Mouse (Mus musculus) MEL (cell line): ENCODE measurements around the gene Mpig6b. TPM values are rescaled to one million over a fixed set of nuclear protein-coding genes. Genes with fewer than 3 reads are reported as not detected.

ENCODE experiments used
- DNase-seq: peaks from one replicate; pipeline ENCODE4 v3.0.0; 2011; ENCODE audit warnings: low read depth, low spot score
- H3K27ac ChIP-seq: 2 replicates; pipeline ENCODE4 v1.5.1; 2012; ENCODE audit warnings: low read depth, mild to moderate bottlenecking, control low read depth, low read length, moderate library complexity; ENCODE audit not compliant: control insufficient read depth
- H3K27me3 ChIP-seq, 2 experiments: fragments of 150-350 bp in 1 of 2; sonication (generic) in 1 of 2; 2 replicates each; pipeline ENCODE4 v1.6.1; 2012; ENCODE audit warnings: low read length in 2 of 2, mild to moderate bottlenecking in 2 of 2, improper control_type of control experiment in 1 of 2, moderate library complexity in 1 of 2; ENCODE audit not compliant: insufficient read depth in 2 of 2, control insufficient read depth in 1 of 2
- H3K36me3 ChIP-seq, 2 experiments: 2 replicates each; pipeline ENCODE4 v1.6.1; 2012 to 2014; ENCODE audit warnings: low read length in 2 of 2, improper control_type of control experiment in 1 of 2, inconsistent platforms in 1 of 2, mild to moderate bottlenecking in 1 of 2; ENCODE audit not compliant: insufficient read depth in 2 of 2, control insufficient read depth in 1 of 2
- H3K4me1 ChIP-seq, 2 experiments: fragments of 150-350 bp in 1 of 2; sonication (generic) in 1 of 2; 2 replicates each; pipeline ENCODE4 v1.6.1; 2012; ENCODE audit warnings: low read length in 2 of 2, improper control_type of control experiment in 1 of 2, mild to moderate bottlenecking in 1 of 2; ENCODE audit not compliant: insufficient read depth in 2 of 2, control insufficient read depth in 1 of 2
- H3K4me3 ChIP-seq, 2 experiments: fragments of 150-350 bp in 1 of 2; sonication (generic) in 1 of 2; 2 replicates each; pipeline ENCODE4 v1.5.1; 2012; ENCODE audit warnings: low read depth in 2 of 2, low read length in 2 of 2, mild to moderate bottlenecking in 2 of 2, moderate library complexity in 2 of 2, control low read depth in 1 of 2, improper control_type of control experiment in 1 of 2; ENCODE audit not compliant: control insufficient read depth in 1 of 2, insufficient read depth in 1 of 2
- H3K79me2 ChIP-seq: 2 replicates; pipeline ENCODE4 v1.6.1; 2012; ENCODE audit warnings: mild to moderate bottlenecking, low read length, moderate library complexity; ENCODE audit not compliant: control insufficient read depth, poor library complexity, insufficient read depth
- H3K9ac ChIP-seq: 2 replicates; pipeline ENCODE4 v1.6.1; 2012; ENCODE audit warnings: low read depth, mild to moderate bottlenecking, control low read depth, low read length, moderate library complexity; ENCODE audit not compliant: control insufficient read depth, poor library complexity, severe bottlenecking
- H3K9me3 ChIP-seq: fragments of 150-350 bp; sonication (generic); replicated peaks from 2 replicates; pipeline ENCODE4 v1.6.1; 2012; ENCODE audit warnings: mild to moderate bottlenecking, low read length, improper control_type of control experiment, moderate library complexity; ENCODE audit not compliant: insufficient read depth
- CHD1 ChIP-seq: IDR thresholded peaks from 2 replicates; pipeline ENCODE4 v1.6.1; 2012; ENCODE audit warnings: low read depth, mild to moderate bottlenecking, inconsistent platforms, low read length, improper control_type of control experiment
- CHD2 ChIP-seq: IDR thresholded peaks from 2 replicates; pipeline ENCODE4 v1.6.1; 2011; ENCODE audit warnings: low read length, improper control_type of control experiment
- CTCF ChIP-seq, 3 experiments: IDR thresholded peaks in 2 of 3; conservative IDR thresholded peaks in 1 of 3; 2 replicates each; pipeline ENCODE4 v1.5.1; 2011 to 2012; ENCODE audit warnings: low read length in 3 of 3, low read depth in 2 of 3, mild to moderate bottlenecking in 2 of 3, improper control_type of control experiment in 1 of 3, inconsistent platforms in 1 of 3, mixed read lengths in 1 of 3, moderate library complexity in 1 of 3; ENCODE audit not compliant: control insufficient read depth in 1 of 3, insufficient read depth in 1 of 3, poor library complexity in 1 of 3, severe bottlenecking in 1 of 3
- EP300 ChIP-seq, 2 experiments: IDR thresholded peaks; 2 replicates each; pipeline ENCODE4 v1.6.1; 2011; ENCODE audit warnings: improper control_type of control experiment in 2 of 2, low read length in 2 of 2, low read depth in 1 of 2, mild to moderate bottlenecking in 1 of 2
- ETS1 ChIP-seq: IDR thresholded peaks from 2 replicates; pipeline ENCODE4 v1.6.1; 2012; ENCODE audit warnings: low read depth, mild to moderate bottlenecking, inconsistent platforms, low read length, improper control_type of control experiment, moderate library complexity
- GABPA ChIP-seq: IDR thresholded peaks from 2 replicates; pipeline ENCODE4 v1.6.1; 2012; ENCODE audit warnings: low read depth, mild to moderate bottlenecking, inconsistent platforms, low read length, improper control_type of control experiment, moderate library complexity
- GATA1 ChIP-seq: IDR thresholded peaks from 2 replicates; pipeline ENCODE4 v1.6.1; 2011; ENCODE audit warnings: low read depth, low read length, improper control_type of control experiment
- MAX ChIP-seq: IDR thresholded peaks from 2 replicates; pipeline ENCODE4 v1.6.1; 2011; ENCODE audit warnings: low read length, improper control_type of control experiment
- MAZ ChIP-seq: IDR thresholded peaks from 2 replicates; pipeline ENCODE4 v1.6.1; 2012; ENCODE audit warnings: low read depth, mild to moderate bottlenecking, inconsistent platforms, low read length, improper control_type of control experiment
- MXI1 ChIP-seq: IDR thresholded peaks from 2 replicates; pipeline ENCODE4 v1.6.1; 2011; ENCODE audit warnings: mild to moderate bottlenecking, low read depth, low read length, improper control_type of control experiment
- MYB ChIP-seq: IDR thresholded peaks from 2 replicates; pipeline ENCODE4 v1.6.1; 2011; ENCODE audit warnings: mild to moderate bottlenecking, low read depth, low read length, improper control_type of control experiment
- MYC ChIP-seq: IDR thresholded peaks from 2 replicates; pipeline ENCODE4 v1.6.1; 2011; ENCODE audit warnings: low read depth, mild to moderate bottlenecking, low read length, improper control_type of control experiment, moderate library complexity
- NELFE ChIP-seq: IDR thresholded peaks from 2 replicates; pipeline ENCODE4 v1.6.1; 2011; ENCODE audit warnings: low read depth, low read length, improper control_type of control experiment
- NRF1 ChIP-seq: IDR thresholded peaks from 2 replicates; pipeline ENCODE4 v1.6.1; 2014; ENCODE audit warnings: low read depth, mild to moderate bottlenecking, inconsistent platforms, low read length, improper control_type of control experiment, moderate library complexity; ENCODE audit not compliant: poor library complexity, insufficient read depth, severe bottlenecking
- POLR2A ChIP-seq, 2 experiments: IDR thresholded peaks; 2 replicates each; pipeline ENCODE4 v1.6.1; 2011 to 2012; ENCODE audit warnings: low read length in 2 of 2, mild to moderate bottlenecking in 2 of 2, control low read depth in 1 of 2, improper control_type of control experiment in 1 of 2, low read depth in 1 of 2, moderate library complexity in 1 of 2; ENCODE audit not compliant: control insufficient read depth in 1 of 2, insufficient read depth in 1 of 2, poor library complexity in 1 of 2
- POLR2AphosphoS2 ChIP-seq: IDR thresholded peaks from 2 replicates; pipeline ENCODE4 v1.6.1; 2011; ENCODE audit warnings: low read length, improper control_type of control experiment
- POLR2AphosphoS5 ChIP-seq: IDR thresholded peaks from 2 replicates; pipeline ENCODE4 v1.6.1; 2012; ENCODE audit warnings: low read depth, borderline replicate concordance, mild to moderate bottlenecking, inconsistent platforms, low read length, moderate library complexity, mixed read lengths
- SIN3A ChIP-seq: IDR thresholded peaks from 2 replicates; pipeline ENCODE4 v1.6.1; 2012; ENCODE audit warnings: low read length, improper control_type of control experiment, inconsistent platforms
- SMC3 ChIP-seq: IDR thresholded peaks from 2 replicates; pipeline ENCODE4 v1.6.1; 2011; ENCODE audit warnings: low read depth, low read length, improper control_type of control experiment
- TAL1 ChIP-seq: IDR thresholded peaks from 2 replicates; pipeline ENCODE4 v1.6.1; 2012; ENCODE audit warnings: mild to moderate bottlenecking, inconsistent platforms, low read length, moderate library complexity, mixed read lengths
- TBP ChIP-seq: IDR thresholded peaks from 2 replicates; pipeline ENCODE4 v1.8.0; 2011; ENCODE audit warnings: low read depth, low read length, improper control_type of control experiment
- TCF12 ChIP-seq: IDR thresholded peaks from 2 replicates; pipeline ENCODE4 v1.6.1; 2014; ENCODE audit warnings: low read depth, mild to moderate bottlenecking, inconsistent platforms, low read length, improper control_type of control experiment, moderate library complexity
- UBTF ChIP-seq: IDR thresholded peaks from 2 replicates; pipeline ENCODE4 v1.6.1; 2012; ENCODE audit warnings: low read depth, mild to moderate bottlenecking, inconsistent platforms, low read length, improper control_type of control experiment, moderate library complexity, borderline replicate concordance; ENCODE audit not compliant: insufficient read depth
- USF1 ChIP-seq: IDR thresholded peaks from 2 replicates; pipeline ENCODE4 v1.6.1; 2014; ENCODE audit warnings: low read depth, mild to moderate bottlenecking, inconsistent platforms, low read length, improper control_type of control experiment, moderate library complexity
- ZC3H11A ChIP-seq: IDR thresholded peaks from 2 replicates; pipeline ENCODE4 v1.6.1; 2012; ENCODE audit warnings: low read depth, mild to moderate bottlenecking, inconsistent platforms, low read length, improper control_type of control experiment
- ZMIZ1 ChIP-seq: IDR thresholded peaks from 2 replicates; pipeline ENCODE4 v1.6.1; 2012; ENCODE audit warnings: low read depth, mild to moderate bottlenecking, inconsistent platforms, low read length, improper control_type of control experiment, moderate library complexity
- polyA plus RNA-seq, 2 experiments: library from polyadenylated mRNA; stranded (reverse) in 1 of 2; unstranded in 1 of 2; fragments of >175 nt in 1 of 2; fragments of >200 nt in 1 of 2; gene quantifications; 2 replicates each; pipeline versions ENCODE4 v1.2.1 to v1.2.4; 2012; ENCODE audit warnings: low replicate concordance in 2 of 2, low read depth in 1 of 2; ENCODE audit not compliant: insufficient read length in 2 of 2, insufficient read depth in 1 of 2, missing spikeins in 1 of 2
- total RNA-seq: library from RNA; depleted of rRNA; stranded (reverse); fragments of 300-350 nt; gene quantifications from 2 replicates; pipeline ENCODE4 v1.2.3, GENCODE M21; 2012

Mpig6b gene
- total and polyA plus RNA-seq, 3 experiments, result not detected

DNA sequence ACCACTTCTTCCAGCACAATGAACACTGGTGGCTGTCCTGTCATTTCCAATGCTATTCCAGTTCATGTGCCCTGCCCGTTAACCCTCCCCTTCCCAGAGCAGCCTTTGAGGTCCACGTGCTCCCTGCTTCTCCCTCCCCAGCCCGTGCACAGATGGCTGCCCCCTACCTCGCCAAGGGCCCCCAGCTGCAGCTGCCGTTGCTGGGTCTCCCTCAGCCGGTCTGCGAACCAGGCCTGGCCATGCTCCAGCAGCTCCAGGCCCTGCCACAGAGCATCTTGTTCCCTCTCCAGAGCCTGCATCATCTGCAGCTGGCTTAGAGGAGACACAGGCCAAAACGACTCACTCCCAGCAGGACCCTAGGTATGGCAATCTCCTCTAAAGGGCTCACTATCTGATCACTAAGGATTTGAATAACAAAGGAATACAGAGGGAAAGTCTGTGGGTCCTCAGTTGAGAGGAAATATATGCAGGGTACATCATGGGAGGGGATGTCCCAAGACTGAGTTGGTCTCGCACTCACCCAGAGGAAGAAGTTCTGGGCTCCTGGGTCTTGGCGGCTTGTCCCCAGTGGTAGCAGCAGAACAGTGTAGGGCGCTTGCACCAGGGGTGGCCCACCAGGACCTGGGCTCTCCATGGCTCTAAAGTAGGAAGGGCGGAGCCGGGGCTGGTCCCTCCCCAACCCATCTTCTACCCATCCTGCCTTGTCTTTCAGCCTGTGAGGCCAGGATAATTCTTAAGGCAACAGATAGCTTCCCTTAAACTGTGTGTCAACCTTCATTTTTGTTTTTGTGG is 38.5 kb downstream of the Mpig6b start, which contains the start of gene Sapcd1:
Sapcd1 (minus strand) TSS at position 740 of the 792 bp plus-strand sequence.
- TF ChIP-seq CTCF (IDR thresholded peaks at IDR 0.05 in 2 of 3, conservative IDR thresholded peaks at IDR 0.05 in 1 of 3; ENCODE audit: control insufficient read depth in 1 of 3, insufficient read depth in 1 of 3, low read depth in 2 of 3, low read length in 3 of 3, poor library complexity in 1 of 3, severe bottlenecking in 1 of 3) (no peak), GABPA (no peak), TBP (peak; percentile 88), EP300 (IDR thresholded peaks at IDR 0.05; ENCODE audit: low read depth in 1 of 2, low read length in 2 of 2) (peak in 1 of 2 experiments; percentile 59; a peak in 1 of 4 replicates), POLR2AphosphoS2 (peak; percentile 46; the same call in 1 of the 2 replicates), NRF1 (no peak), ZC3H11A (no peak), SMC3 (no peak), SIN3A (peak; percentile 38; the same call in 1 of the 2 replicates), TAL1 (no peak), POLR2AphosphoS5 (no peak), ETS1 (0 out of 2 replicates have a peak, but pooled peaks have one; percentile 7), NELFE (peak; percentile 73; the same call in 1 of the 2 replicates), MXI1 (0 out of 2 replicates have a peak, but pooled peaks have one; percentile 20), CHD2 (no peak), USF1 (0 out of 2 replicates have a peak, but pooled peaks have one; percentile 9), MYB (no peak), GATA1 (peak; percentile 31; the same call in 1 of the 2 replicates), MAZ (0 out of 2 replicates have a peak, but pooled peaks have one; percentile 27), UBTF (no peak), MYC (0 out of 2 replicates have a peak, but pooled peaks have one; percentile 51), ZMIZ1 (peak; percentile 70; the same call in 1 of the 2 replicates), POLR2A (IDR thresholded peaks at IDR 0.05; ENCODE audit: control insufficient read depth in 1 of 2, insufficient read depth in 1 of 2, low read depth in 1 of 2, low read length in 2 of 2, poor library complexity in 1 of 2) (peak; percentile 37 to 86; a peak in 2 of 4 replicates), TCF12 (peak; percentile 41; the same call in 1 of the 2 replicates), MAX (peak; percentile 67), CHD1 (no peak)
- DNase-seq, result peak; percentile 88
- Histone ChIP-seq H3K79me2 (peaks cover 39% of the 10 kb centered on the region), H3K4me1 (peaks cover 17 to 49% of the 10 kb centered on the region in 2 experiments; a peak in 3 of 4 replicates), H3K4me3 (peak within 1 kb of the TSS; percentile 66 to 69), H3K27me3 (no peaks in the 10 kb centered on the region), H3K36me3 (peaks cover 0 to 43% of the 10 kb centered on the region in 2 experiments; a peak in 2 of 4 replicates), H3K9me3 (no peaks in the 10 kb centered on the region), H3K27ac (peak within 1 kb of the TSS; percentile 85), H3K9ac (peak within 1 kb of the TSS; percentile 77)
